Mouse (Mus musculus): ENCODE results near the gene Tpk1.

DNA sequence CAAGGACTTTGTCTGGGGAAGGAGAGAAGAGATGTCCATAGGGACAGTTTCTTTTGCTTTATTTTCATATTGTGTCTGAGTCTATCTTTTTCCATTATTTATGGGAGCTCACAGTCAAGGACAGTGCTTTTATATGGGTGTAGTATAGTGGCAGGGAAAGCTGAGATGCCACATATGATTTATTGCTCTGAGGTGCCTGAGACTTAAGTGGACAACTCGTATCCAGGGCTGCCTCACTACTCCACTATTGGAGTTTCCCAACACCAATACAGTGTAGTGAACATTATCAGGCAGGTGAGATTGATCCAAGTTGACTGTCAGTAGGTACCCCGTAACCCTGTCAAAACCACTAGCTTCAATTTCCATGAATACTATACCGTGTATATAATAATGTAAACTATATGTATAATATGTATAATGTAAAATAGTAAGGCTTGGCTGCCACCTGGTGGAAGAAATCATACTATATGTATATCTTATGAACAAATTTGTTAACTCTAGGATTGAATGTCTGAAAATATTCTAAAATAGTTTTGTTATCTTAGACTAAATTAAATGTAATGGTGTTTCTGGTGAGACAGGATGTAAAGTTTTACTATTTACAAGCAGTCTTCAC, 330.4 kb downstream of the Tpk1 start:
- peak; percentile 22; the same call in 1 of the 2 replicates for TF ChIP-seq CTCF (IDR thresholded peaks at IDR 0.05)
- TF ChIP-seq EP300 (IDR thresholded peaks at IDR 0.05): no peak

Measured in lung, postnatal 0 days (tissue).